Mouse (Mus musculus): Measurements from ENCODE around the gene Barhl1. TPM values are rescaled to one million over a fixed set of nuclear protein-coding genes. Genes with fewer than 3 reads are reported as not detected.

Gene Barhl1
- total and polyA plus RNA-seq, 3 experiments, result 0.24 TPM; not detected in 2

DNA sequence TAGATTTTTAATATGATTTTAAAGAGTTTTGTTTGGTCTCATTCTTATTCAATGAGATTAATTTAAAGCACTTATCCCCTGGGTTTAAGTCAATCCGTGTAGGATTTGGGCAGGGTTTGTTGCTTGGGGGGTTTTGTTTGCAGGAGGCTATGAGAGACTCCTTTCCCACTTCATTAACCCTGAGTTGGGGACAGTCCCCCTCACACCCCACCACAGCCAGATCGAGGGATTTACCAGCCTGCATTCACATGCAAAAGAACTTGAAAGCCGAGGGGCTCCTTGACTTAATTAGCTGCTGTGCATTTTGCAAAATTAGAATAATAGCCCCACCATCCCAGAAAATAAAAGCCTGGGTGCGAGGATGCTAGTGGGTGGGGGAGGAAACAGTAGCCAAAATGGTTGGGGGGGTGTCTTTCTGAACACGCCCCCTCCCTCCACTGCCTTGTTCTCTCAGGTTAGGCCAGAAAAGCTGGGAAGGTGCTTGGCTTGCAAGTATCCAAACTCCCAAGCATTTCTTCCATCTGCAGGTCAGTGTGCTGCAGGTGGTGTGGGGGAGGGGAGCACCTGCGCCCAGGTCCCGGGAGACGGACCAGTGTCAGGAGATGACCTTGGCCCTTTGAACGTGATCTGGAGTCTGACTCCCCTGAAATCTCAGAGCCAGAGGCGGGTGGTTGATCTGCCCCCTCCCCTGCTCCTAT, 8.6 kb downstream of the Barhl1 start:
- H3K36me3 ChIP-seq (replicated peaks in 1 of 2; ENCODE audit: control insufficient read depth in 1 of 2, insufficient read depth in 1 of 2, low read length in 1 of 2), result peaks cover 8 to 72% of the 10 kb centered on the region in 2 experiments
- in situ Hi-C loops (cut with MboI; ENCODE audit: low pct_ligation_motif_present, low pct_unique_long_range_greater_than_20kb, low sequenced_read_pairs), result no loop called here
- TF ChIP-seq ZMIZ1 (IDR thresholded peaks at IDR 0.05; ENCODE audit: low read depth, low read length) (no peak), BHLHE40 (IDR thresholded peaks at IDR 0.05; ENCODE audit: low read depth, low read length) (no peak), KAT2A (IDR thresholded peaks at IDR 0.05; ENCODE audit: insufficient replicate concordance, low read length) (no peak), ZC3H11A (IDR thresholded peaks at IDR 0.05; ENCODE audit: low read depth, low read length) (no peak)

GRCm38 (mm10) chr2:28905561-28905960, 10.9 kb downstream of the Barhl1 start:
- Histone ChIP-seq H3K9me3 (replicated peaks; ENCODE audit: low read length) (peaks cover 10% of the 10 kb centered on the region), H3K79me2 (replicated peaks; ENCODE audit: control insufficient read depth, extremely low read depth, insufficient read depth, poor library complexity, severe bottlenecking) (no peaks in the 10 kb centered on the region), H3K4me3 (replicated peaks in 1 of 3; ENCODE audit: low read depth in 2 of 3, low read length in 2 of 3, poor library complexity in 1 of 3) (no peak overlapping the region), H3K27me3 (replicated peaks) (no peaks in the 10 kb centered on the region), H3K9ac (ENCODE audit: insufficient read depth, low read depth) (no peak overlapping the region), H3K4me1 (ENCODE audit: control insufficient read depth in 1 of 2, insufficient read depth in 2 of 2) (peaks cover 0 to 63% of the 10 kb centered on the region in 2 experiments; a peak in 2 of 4 replicates), H3K27ac (ENCODE audit: insufficient read depth, low read depth) (no peak overlapping the region), H3K36me3 (replicated peaks in 1 of 2; ENCODE audit: control insufficient read depth in 1 of 2, insufficient read depth in 1 of 2, low read length in 1 of 2) (peaks cover 21 to 82% of the 10 kb centered on the region in 2 experiments), H3K4me2 (ENCODE audit: insufficient read depth, low read depth, poor library complexity, severe bottlenecking) (no peak overlapping the region)
- dilution Hi-C loops (cut with MboI; ENCODE audit: extremely low pct_ligation_motif_present, extremely low pct_unique_long_range_greater_than_20kb, low sequenced_read_pairs), result no loop called here
- no peak for DNase-seq (ENCODE audit: extremely low read depth)
- in situ Hi-C loops (cut with MboI; ENCODE audit: low pct_ligation_motif_present, low pct_unique_long_range_greater_than_20kb, low sequenced_read_pairs), result no loop called here
- TF ChIP-seq UBTF (IDR thresholded peaks at IDR 0.05; ENCODE audit: low read depth, low read length), result no peak
- TF ChIP-seq CHD1 (IDR thresholded peaks at IDR 0.05; ENCODE audit: low read depth, low read length), result no peak
- TF ChIP-seq PAX5 (IDR thresholded peaks at IDR 0.05; ENCODE audit: low read length), result no peak
- no peak for TF ChIP-seq MEF2A (IDR thresholded peaks at IDR 0.05; ENCODE audit: borderline replicate concordance, low read depth, low read length)
- TF ChIP-seq ELF1 (IDR thresholded peaks at IDR 0.05; ENCODE audit: low read depth, low read length), result no peak
- no peak for TF ChIP-seq TBP (conservative IDR thresholded peaks at IDR 0.05; ENCODE audit: low read depth, low read length)
- TF ChIP-seq CHD2 (IDR thresholded peaks at IDR 0.05; ENCODE audit: low read length), result no peak
- no peak for TF ChIP-seq BHLHE40 (IDR thresholded peaks at IDR 0.05; ENCODE audit: low read depth, low read length)
- TF ChIP-seq RAD21 (IDR thresholded peaks at IDR 0.05; ENCODE audit: low read depth, low read length), result no peak
- no peak for TF ChIP-seq POLR2A (IDR thresholded peaks at IDR 0.05; ENCODE audit: low read depth, low read length)
- TF ChIP-seq ETS1 (conservative IDR thresholded peaks at IDR 0.05; ENCODE audit: low read depth, low read length), result no peak
- no peak for TF ChIP-seq NELFE (IDR thresholded peaks at IDR 0.05; ENCODE audit: low read depth, low read length)
- no peak for TF ChIP-seq JUN (IDR thresholded peaks at IDR 0.05; ENCODE audit: insufficient read depth, low read depth, low read length)
- TF ChIP-seq TCF12 (IDR thresholded peaks at IDR 0.05; ENCODE audit: low read depth, low read length), result no peak
- TF ChIP-seq MXI1 (IDR thresholded peaks at IDR 0.05; ENCODE audit: low read depth, low read length), result no peak
- TF ChIP-seq KAT2A (IDR thresholded peaks at IDR 0.05; ENCODE audit: insufficient replicate concordance, low read length), result no peak

More for the DNA sequence above, 8.6 kb downstream of the Barhl1 start:
- Histone ChIP-seq H3K27me3 (replicated peaks) (no peaks in the 10 kb centered on the region), H3K9me3 (replicated peaks; ENCODE audit: low read length) (peaks cover 12% of the 10 kb centered on the region), H3K4me3 (replicated peaks in 1 of 3; ENCODE audit: low read depth in 2 of 3, low read length in 2 of 3, poor library complexity in 1 of 3) (no peak overlapping the region), H3K9ac (ENCODE audit: insufficient read depth, low read depth) (no peak overlapping the region), H3K4me2 (ENCODE audit: insufficient read depth, low read depth, poor library complexity, severe bottlenecking) (no peak overlapping the region), H3K79me2 (replicated peaks; ENCODE audit: control insufficient read depth, extremely low read depth, insufficient read depth, poor library complexity, severe bottlenecking) (no peaks in the 10 kb centered on the region), H3K4me1 (ENCODE audit: control insufficient read depth in 1 of 2, insufficient read depth in 2 of 2) (peaks cover 2 to 71% of the 10 kb centered on the region in 2 experiments; a peak in 3 of 4 replicates), H3K27ac (ENCODE audit: insufficient read depth, low read depth) (no peak overlapping the region)
- DNase-seq (ENCODE audit: extremely low read depth), result no peak
- dilution Hi-C loops (cut with MboI; ENCODE audit: extremely low pct_ligation_motif_present, extremely low pct_unique_long_range_greater_than_20kb, low sequenced_read_pairs), result no loop called here

Data from CH12.LX (cell line).